Comparison of ENCODE assay signal across 8 mouse cellular contexts in genomic region chr1:86064271-86064991, GRCm38 (mm10). TPM values are rescaled to one million over a fixed set of nuclear protein-coding genes. Genes with fewer than 3 reads are reported as not detected.
DNase-seq lines count a peak whose midpoint lies in the region; ATAC-seq lines count a peak whose summit lies in the region.

Psmd1 (plus strand) TSS chr1:86064387.

- 0 out of 2 replicates have a peak, but pooled peaks cover 4% of the 10 kb centered on the region for H3K9me3 ChIP-seq in hindbrain, embryonic 12.5 days (replicated peaks)

- peak; percentile 94 for ATAC-seq in hindbrain, embryonic 12.5 days (ENCODE audit: low FRiP score)

- no peaks in the 10 kb centered on the region for H3K27me3 ChIP-seq in hindbrain, embryonic 12.5 days

- H3K4me3 ChIP-seq in hindbrain, embryonic 12.5 days = peak within 1 kb of the TSS; percentile 98

- peaks cover 11% of the 10 kb centered on the region for H3K4me1 ChIP-seq in hindbrain, embryonic 12.5 days

- H3K36me3 ChIP-seq in hindbrain, embryonic 12.5 days = peaks cover 3% of the 10 kb centered on the region; the same call in 1 of the 2 replicates

- WGBS in hindbrain, embryonic 12.5 days = under 1% methylated on average over 46 of the region's 47 CpGs

- H3K4me2 ChIP-seq in hindbrain, embryonic 12.5 days (replicated peaks) = peak within 1 kb of the TSS; percentile 90

- DNase-seq in NIH3T3 (ENCODE audit: low read depth) = peak; percentile 95
- DNase-seq in cerebellum, postnatal 10 days = peak; percentile 90 to 94
- peak; percentile 70 to 84 for DNase-seq in frontal cortex, postnatal 10 days (ENCODE audit: low spot score in 2 of 2)
- peak; percentile 88 to 92 for DNase-seq in layer of hippocampus, postnatal 14 days (ENCODE audit: low spot score in 2 of 2)
- peak; percentile 89 for DNase-seq in lung, postnatal 14 days
- peak; percentile 85 for DNase-seq in retina, adult 2 months (ENCODE audit: low read depth, low spot score)
- peak; percentile 87 to 90 for DNase-seq in thymus, postnatal 36 days

- peak within 1 kb of the TSS; percentile 86 for H3K27ac ChIP-seq in hindbrain, embryonic 12.5 days

- peak within 1 kb of the TSS; percentile 98 for H3K9ac ChIP-seq in hindbrain, embryonic 12.5 days

RNA-seq across cellular contexts. Expression of gene Psmd1, which starts in this region (rescaled TPM):
- polyA plus RNA-seq in hindbrain, embryonic 12.5 days (2016; fragmentation: Nextera tagmentation; extraction: Ambion mirVana) = 196 TPM in 2 replicates
- 100 to 1,000 TPM; 109 to 114 TPM for total RNA-seq in layer of hippocampus, postnatal 14 days (2021)

Comparison
In these comparisons a context has a peak if more than half of its experiments do, and no peak if none do; other contexts are left out.
1. Peak in every context shown above with its lines: DNase-seq, ATAC-seq, H3K4me3 ChIP-seq and H3K27ac ChIP-seq.